Mouse (Mus musculus) Patski (cell line): ENCODE data around the gene Pde11a. TPM values are rescaled to one million over a fixed set of nuclear protein-coding genes. Genes with fewer than 3 reads are reported as not detected.

ENCODE experiments used
- ATAC-seq: fragments of 100-300 bp; one replicate; pipeline ENCODE4 v1.8.0; 2021
- CTCF ChIA-PET: fragments of 350-600 bp; sonication (Branson Sonifier 250); formaldehyde crosslinking; loops from one replicate; lab custom pipeline; 2022; ENCODE audit warnings: inconsistent platforms; lab: Charles Lee
- POLR2A ChIA-PET: fragments of 350-600 bp; sonication (Branson Sonifier 250); formaldehyde crosslinking; loops from one replicate; lab custom pipeline; 2022; ENCODE audit warnings: antibody characterized with exemption, inconsistent platforms; lab: Charles Lee
- DNase-seq: peaks from one replicate; pipeline ENCODE4 v3.0.0-alpha.2; 2011; ENCODE audit warnings: low read depth, low spot score
- H3K27me3 ChIP-seq: fragments of 371-371 bp; one replicate; pipeline ENCODE4 v1.5.1; 2021
- CTCF ChIP-seq: fragments of 100-300 bp; IDR thresholded peaks from one replicate; pipeline ENCODE4 v1.5.1; 2021
- in situ Hi-C: fragments of 300-500 bp; cut with MboI; formaldehyde crosslinking; loops from 3 replicates; pipeline ENCODE4 v1.11.1; 2018; ENCODE audit warnings: low pct_unique_long_range_greater_than_20kb, mixed read lengths
- polyA plus RNA-seq: library from polyadenylated mRNA; unstranded; gene quantifications from one replicate; pipeline ENCODE4 v1.2.3, GENCODE M21; 2021

The Pde11a gene
- polyA plus RNA-seq, 1 experiment from 2014 or later = 0.04 TPM

DNA sequence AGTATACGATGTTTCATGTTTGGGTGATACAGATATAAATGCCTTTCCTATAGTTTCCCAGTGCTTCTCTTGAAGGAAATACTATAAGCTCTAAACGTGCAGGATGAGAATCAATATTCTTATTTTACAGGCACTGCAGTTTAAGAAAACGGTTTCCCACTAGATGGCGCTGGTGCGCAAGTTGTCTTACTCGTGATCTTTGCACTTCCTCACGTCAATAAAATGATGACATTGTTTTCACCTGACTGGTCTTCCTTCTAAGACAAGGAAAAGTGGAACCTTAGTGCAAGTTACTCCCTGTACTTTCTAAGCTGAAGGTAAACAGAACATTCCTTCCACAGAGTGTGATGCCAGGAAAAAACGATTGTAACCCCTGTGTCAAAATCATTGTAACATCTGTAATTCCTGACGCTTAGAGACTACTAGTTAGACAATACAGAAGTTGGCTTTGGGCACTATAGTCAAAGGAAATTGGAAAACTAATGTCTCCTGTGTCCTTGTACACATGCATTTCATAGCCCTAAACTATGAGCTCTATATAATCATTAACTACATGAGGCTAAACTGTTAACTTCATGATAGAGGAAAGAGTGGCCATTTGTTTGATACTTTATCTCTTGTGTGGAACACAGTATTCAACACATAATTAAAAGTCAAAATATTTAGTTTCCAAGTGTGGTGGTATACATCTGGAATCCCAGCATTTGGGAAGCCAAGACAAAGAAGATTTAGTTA, 28.8 kb upstream of the Pde11a start:
- in situ Hi-C loops = no loop called here
- no peaks in the 10 kb centered on the region for H3K27me3 ChIP-seq
- DNase-seq = no peak
- TF ChIP-seq CTCF = peak; percentile 73
- no peak for ATAC-seq
- ChIA-PET CTCF (interaction anchor here (0.7 to 7.7 kb wide), 21 partner anchors 8 to 444 kb away, joined by 3 to 97 read pairs (median 4); no protein-coding TSS in a partner anchor), POLR2A (no interaction called here)

DNA sequence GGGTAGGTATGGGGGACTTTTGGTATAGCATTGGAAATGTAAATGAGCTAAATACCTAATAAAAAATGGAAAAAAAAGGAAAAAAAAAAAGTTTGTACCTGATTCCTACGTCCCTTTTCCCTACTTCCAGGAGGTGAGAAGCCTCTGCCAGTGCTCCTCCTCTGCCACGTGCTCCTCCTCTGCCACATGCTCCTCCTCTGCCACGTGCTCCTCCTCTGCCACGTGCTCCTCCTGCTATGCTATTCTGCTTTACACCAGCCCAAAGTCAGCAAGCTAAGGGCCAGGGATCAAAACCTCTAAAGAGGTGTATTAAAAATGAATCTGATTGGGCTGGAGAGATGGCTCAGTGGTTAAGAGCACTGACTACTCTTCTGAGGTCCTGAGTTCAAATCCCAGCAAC, 27.2 kb upstream of the Pde11a start:
- CTCF ChIA-PET = interaction anchor here (7.7 kb wide), 1 partner anchor 254 kb away, joined by 97 read pairs; no protein-coding TSS in a partner anchor
- no peak for TF ChIP-seq CTCF
- POLR2A ChIA-PET = interaction anchor here (0.5 kb wide), 1 partner anchor 301 kb away, joined by 3 read pairs; no protein-coding TSS in a partner anchor

DNA sequence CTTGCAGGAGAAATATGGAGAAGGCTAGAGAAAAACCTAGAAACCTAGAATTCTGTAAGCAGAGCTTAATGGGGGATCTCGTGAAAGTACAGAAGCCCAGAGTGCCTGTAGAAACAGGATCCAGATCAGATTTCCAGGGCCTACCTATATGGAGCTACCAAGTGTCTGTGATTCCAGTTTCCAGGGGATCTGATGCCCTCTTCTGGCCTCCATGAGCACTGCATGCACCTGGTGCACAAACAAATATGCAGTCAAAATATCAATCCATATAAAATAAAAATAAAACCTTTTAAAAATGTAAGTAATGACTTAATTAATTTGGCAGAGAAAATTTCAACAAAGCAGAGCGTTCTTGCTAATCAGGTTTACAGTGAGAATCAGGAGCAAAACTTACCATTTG, 23.5 kb upstream of the Pde11a start:
- DNase-seq (no peak), ATAC-seq (no peak)
- ChIA-PET CTCF (interaction anchor here (0.6 to 1.4 kb wide), 6 partner anchors 15 to 344 kb away, joined by 3 to 5 read pairs (median 3); no protein-coding TSS in a partner anchor), POLR2A (no interaction called here)
- in situ Hi-C loops = loop anchor here (5.0 kb wide), 2 partner anchors 110 to 235 kb away; no protein-coding TSS in a partner anchor
- peak; percentile 83 for TF ChIP-seq CTCF
- H3K27me3 ChIP-seq = no peaks in the 10 kb centered on the region

More for the DNA sequence above, 27.2 kb upstream of the Pde11a start:
- in situ Hi-C loops = no loop called here
- no peak for ATAC-seq
- no peak for DNase-seq
- H3K27me3 ChIP-seq = no peaks in the 10 kb centered on the region

DNA sequence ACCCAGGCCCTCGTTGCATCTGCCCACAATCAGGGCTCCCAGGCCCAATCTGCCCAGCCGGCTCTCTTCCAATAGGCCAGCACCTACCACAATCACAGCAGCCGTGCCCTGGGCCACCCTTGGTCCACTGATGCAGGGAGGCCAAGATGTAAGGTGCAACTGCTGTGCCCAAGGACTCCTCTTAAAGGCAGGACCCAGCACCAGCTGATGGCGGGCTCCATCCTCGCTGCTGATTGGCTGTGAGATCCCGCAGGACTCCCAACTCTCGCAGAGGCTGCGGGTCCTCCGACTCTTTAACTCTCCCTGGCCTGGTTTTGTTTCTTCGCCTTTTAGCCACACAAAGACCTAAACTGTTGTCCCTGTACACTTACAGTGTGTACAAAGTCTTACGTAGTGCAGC, 21.7 kb upstream of the Pde11a start, which contains the start of gene Cyct:
Gene Cyct, minus strand, starts transcription at position 225 of the 400 bp plus-strand sequence.
- H3K27me3 ChIP-seq = no peaks in the 10 kb centered on the region
- DNase-seq (no peak), ATAC-seq (no peak)
- in situ Hi-C loops = loop anchor here (5.0 kb wide), 2 partner anchors 108 to 233 kb away; no protein-coding TSS in a partner anchor
- CTCF ChIA-PET = no interaction called here
- no peak for TF ChIP-seq CTCF
- POLR2A ChIA-PET = no interaction called here

DNA sequence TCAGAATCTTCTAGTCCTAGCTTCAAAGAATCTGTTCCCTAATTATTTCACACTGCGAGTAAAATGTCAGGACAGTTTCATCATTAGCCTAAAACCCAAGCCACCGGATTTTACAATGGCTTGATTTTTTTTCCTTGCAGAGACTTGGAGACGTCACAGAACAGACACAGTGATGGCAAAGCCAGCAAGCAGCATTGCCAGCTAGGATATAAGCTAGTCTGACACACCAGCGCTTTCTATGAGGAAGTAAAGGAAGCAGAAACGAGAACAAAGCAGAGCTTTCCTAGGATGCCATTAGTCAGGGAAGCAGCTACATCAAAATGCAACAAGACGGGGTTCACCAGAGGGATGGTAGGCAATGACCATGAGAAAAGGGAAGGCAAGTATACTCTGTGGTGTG, 9.3 kb upstream of the Pde11a start:
- TF ChIP-seq CTCF = no peak
- ChIA-PET CTCF (interaction anchor here (1.0 to 2.2 kb wide), 2 partner anchors 14 to 58 kb away, joined by 3 to 5 read pairs; no protein-coding TSS in a partner anchor), POLR2A (no interaction called here)
- ATAC-seq (no peak), DNase-seq (no peak)
- in situ Hi-C loops = no loop called here
- H3K27me3 ChIP-seq = peaks cover 16% of the 10 kb centered on the region

GRCm38 (mm10) chr2:76342146-76342545, 3.6 kb upstream of the Pde11a start:
- peaks cover 25% of the 10 kb centered on the region for H3K27me3 ChIP-seq
- ATAC-seq = no peak
- DNase-seq = no peak
- in situ Hi-C loops = no loop called here
- CTCF ChIA-PET = no interaction called here
- TF ChIP-seq CTCF = no peak
- POLR2A ChIA-PET = no interaction called here

- in situ Hi-C loops = no loop called here
- CTCF ChIA-PET = no interaction called here
- POLR2A ChIA-PET = no interaction called here
- DNase-seq (no peak), ATAC-seq (no peak)
- no peak for TF ChIP-seq CTCF
- H3K27me3 ChIP-seq = peaks cover 23% of the 10 kb centered on the region
Observed at GRCm38 (mm10) chr2:76334596-76334995, 4.0 kb downstream of the Pde11a start.

- no peak for TF ChIP-seq CTCF
- ATAC-seq (peak; percentile 55), DNase-seq (no peak)
- in situ Hi-C loops = no loop called here
- POLR2A ChIA-PET = no interaction called here
- CTCF ChIA-PET = interaction anchor here (1.5 to 1.6 kb wide), 2 partner anchors 15 to 18 kb away, joined by 3 read pairs; no protein-coding TSS in a partner anchor
- peaks cover 11% of the 10 kb centered on the region for H3K27me3 ChIP-seq
Observed at GRCm38 (mm10) chr2:76332161-76332805, 6.3 kb downstream of the Pde11a start.

- no peak for TF ChIP-seq CTCF
- ChIA-PET CTCF (no interaction called here), POLR2A (no interaction called here)
- H3K27me3 ChIP-seq = peaks cover 8% of the 10 kb centered on the region
- in situ Hi-C loops = no loop called here
- ATAC-seq (no peak), DNase-seq (no peak)
Observed at GRCm38 (mm10) chr2:76330081-76330480, 8.5 kb downstream of the Pde11a start.

DNA sequence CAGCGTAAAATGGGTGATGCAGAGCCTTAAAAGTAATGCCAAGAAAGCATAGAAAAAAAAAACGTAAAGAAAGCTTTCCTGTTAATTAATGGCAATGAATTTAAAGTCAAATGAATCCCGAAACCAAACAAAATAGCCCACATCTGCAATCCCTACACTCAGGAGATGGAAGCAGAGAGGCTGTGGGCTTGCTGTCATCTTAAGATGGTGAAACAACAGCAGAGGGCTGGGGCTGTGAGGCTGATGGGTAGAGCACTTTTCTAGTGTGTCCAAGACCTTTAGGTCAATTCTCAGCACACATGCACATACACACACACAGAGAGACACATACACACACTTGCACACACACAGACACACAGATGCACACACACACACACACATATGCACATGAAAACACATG, 12.4 kb downstream of the Pde11a start:
- ATAC-seq (no peak), DNase-seq (no peak)
- POLR2A ChIA-PET = no interaction called here
- H3K27me3 ChIP-seq = peaks cover 17% of the 10 kb centered on the region
- TF ChIP-seq CTCF = no peak
- in situ Hi-C loops = no loop called here
- CTCF ChIA-PET = no interaction called here

- no peak for TF ChIP-seq CTCF
- H3K27me3 ChIP-seq = peaks cover 22% of the 10 kb centered on the region
- ATAC-seq = no peak
- in situ Hi-C loops = no loop called here
- DNase-seq = no peak
- ChIA-PET POLR2A (no interaction called here), CTCF (no interaction called here)
Observed at GRCm38 (mm10) chr2:76324463-76324862, 14.1 kb downstream of the Pde11a start.
